Mouse (Mus musculus) granulocyte monocyte progenitor cell, adult 5-6 weeks (primary cell): ENCODE measurements around the gene Fzd9. TPM values are rescaled to one million over a fixed set of nuclear protein-coding genes. Genes with fewer than 3 reads are reported as not detected.
"Not testable (repeated sequence)": the region's sequence is repeated elsewhere in the genome, so short reads cannot be mapped to it uniquely, and the experiment has no call there.

Source experiments
- ATAC-seq: replicated peaks from 2 replicates; pipeline ENCODE4 v1.8.0; 2016; ENCODE audit warnings: mild to moderate bottlenecking, moderate TSS enrichment, inconsistent platforms; ENCODE audit not compliant: poor library complexity, severe bottlenecking
- total RNA-seq, 2 experiments: library from RNA; stranded (forward) in 1 of 2; stranded (reverse) in 1 of 2; fragments of 200-712, 200-1000 nt in 1 of 2; fragments of >200 nt in 1 of 2; fragmentation: Nextera tagmentation in 1 of 2; gene quantifications; 2 replicates each; pipeline ENCODE4 v1.2.3; 2014 to 2017

Gene Fzd9
- total RNA-seq, 2 experiments from 2014 or later, result 0.31 TPM; not detected in 1

GRCm38 (mm10) chr5:135250186-135251078 is 598 bp downstream of the Fzd9 start:
- ATAC-seq, result peak; percentile 21

- no peak for ATAC-seq
Measured at GRCm38 (mm10) chr5:135248956-135249676, 1.9 kb downstream of the Fzd9 start.

- ATAC-seq, result no peak
Measured at GRCm38 (mm10) chr5:135247337-135247736, 3.7 kb downstream of the Fzd9 start.

DNA sequence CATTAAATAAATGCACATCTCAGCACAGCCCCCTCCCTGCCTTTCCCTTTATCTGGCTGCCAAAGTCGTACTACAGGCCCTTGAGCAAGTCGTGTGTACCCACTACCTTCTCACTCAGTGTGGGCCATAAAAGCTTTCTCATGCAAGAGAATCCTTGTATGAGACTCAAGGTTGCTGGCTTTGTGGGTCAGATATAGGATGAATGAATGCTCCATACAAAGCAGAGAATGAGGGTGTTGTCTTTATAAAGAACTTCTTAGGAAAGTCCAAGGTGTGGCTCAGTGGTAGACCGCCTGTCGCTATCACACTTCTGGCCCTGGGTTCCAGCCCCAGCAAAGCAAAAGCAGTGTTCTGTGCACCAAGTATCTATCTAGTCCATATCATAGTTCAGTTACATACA is 4.5 kb downstream of the Fzd9 start:
- ATAC-seq, result no peak

DNA sequence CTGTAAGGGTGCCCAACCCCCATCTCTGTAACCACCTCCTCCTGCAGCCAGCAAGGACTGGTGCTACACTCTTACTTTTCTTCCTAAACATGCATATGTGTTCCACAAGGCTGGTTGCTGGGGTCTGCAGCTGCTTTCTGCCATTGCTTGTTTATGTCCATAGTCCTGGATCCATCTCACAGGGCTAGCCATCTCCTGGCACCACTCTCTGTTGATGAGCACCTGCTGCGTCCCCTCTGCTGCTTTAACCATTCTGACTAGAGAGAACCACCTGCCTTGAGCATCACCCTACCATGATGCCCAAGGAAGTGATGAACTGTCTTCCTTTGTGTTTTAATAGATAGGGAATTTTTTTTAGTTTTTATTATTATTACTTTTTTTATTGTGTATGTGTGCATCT is 7.9 kb downstream of the Fzd9 start:
- no peak for ATAC-seq

- ATAC-seq, result no peak
Measured at GRCm38 (mm10) chr5:135242608-135243007, 8.4 kb downstream of the Fzd9 start.

- ATAC-seq, result no peak
Measured at GRCm38 (mm10) chr5:135242136-135242535, 8.9 kb downstream of the Fzd9 start.

DNA sequence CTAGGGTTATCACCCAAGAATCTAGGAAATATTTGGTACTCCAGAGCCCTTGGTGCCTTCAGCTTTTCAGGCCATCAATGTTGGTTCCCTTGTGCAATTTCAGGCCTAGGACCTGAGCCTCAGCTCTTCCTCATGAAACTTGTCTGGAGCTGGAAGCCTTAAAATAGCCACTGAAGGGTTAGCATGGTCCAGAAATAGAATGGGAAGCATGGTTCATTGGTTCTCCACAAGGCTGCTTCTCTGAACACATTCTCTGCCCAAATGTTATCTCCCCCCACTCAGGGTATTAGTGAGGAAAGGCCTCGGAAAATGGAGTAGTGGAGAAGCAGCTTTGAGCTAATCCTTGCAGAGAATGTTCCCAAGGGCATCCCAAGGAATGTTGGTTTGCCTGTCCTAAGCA is 9.6 kb downstream of the Fzd9 start:
- no peak for ATAC-seq

GRCm38 (mm10) chr5:135238832-135239231 is 12.2 kb downstream of the Fzd9 start:
- no peak for ATAC-seq

GRCm38 (mm10) chr5:135236571-135236970 is 14.5 kb downstream of the Fzd9 start:
- peak; percentile 62; the same call in 1 of the 2 replicates for ATAC-seq

DNA sequence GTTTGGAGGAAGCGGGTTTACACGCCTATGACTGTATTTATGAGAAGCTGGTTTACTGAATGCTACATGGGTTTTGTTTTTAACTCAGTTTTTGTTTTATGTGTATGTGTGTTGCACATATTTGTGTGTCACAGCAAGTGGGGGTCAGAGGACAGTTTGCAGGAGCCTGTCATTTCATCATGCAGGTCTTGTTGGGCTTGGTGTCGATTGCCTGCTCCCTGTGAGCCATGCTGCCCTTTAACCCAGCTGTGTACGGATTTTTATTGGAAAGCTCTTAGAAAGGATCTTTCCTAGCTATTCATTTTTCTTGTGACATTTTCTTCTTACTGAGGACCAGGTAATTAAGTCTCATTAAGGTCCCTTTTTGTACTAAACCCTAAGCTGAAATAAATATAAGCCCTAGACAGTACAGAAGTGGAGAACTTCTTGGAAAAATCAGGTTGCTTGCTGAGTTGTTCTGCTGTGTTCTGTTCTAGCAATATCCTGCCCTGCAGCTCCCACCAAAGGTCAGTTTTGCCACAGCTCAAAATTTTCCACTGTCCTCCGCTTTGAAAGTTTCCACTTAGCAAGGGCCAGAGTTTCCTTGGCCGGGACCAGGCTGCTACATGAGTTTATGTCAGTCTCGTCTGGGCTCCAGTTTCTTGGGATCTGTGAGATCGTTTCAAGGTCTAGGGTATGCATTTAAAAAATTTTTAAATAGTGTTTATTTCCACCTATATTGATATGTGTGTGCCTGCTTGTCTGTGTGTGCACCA is 17.7 kb downstream of the Fzd9 start:
- ATAC-seq, result no peak

GRCm38 (mm10) chr5:135230186-135230585 is 20.8 kb downstream of the Fzd9 start:
- ATAC-seq, result no peak

DNA sequence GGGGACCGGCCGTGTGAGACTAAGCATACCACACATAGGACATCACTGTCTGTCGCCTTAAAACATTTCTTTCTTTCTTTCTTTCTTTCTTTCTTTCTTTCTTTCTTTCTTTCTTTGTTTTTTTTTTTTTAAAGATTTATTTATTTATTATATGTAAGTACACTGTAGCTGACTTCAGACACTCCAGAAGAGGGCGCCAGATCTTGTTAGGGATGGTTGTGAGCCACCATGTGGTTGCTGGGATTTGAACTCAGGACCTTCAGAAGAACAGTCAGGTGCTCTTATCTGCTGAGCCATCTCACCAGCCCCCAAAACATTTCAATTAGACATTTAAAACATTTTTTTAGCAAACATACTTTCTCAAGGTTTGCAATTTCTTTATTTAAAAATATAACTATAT is 25.2 kb downstream of the Fzd9 start:
- ATAC-seq, result not testable (repeated sequence)

DNA sequence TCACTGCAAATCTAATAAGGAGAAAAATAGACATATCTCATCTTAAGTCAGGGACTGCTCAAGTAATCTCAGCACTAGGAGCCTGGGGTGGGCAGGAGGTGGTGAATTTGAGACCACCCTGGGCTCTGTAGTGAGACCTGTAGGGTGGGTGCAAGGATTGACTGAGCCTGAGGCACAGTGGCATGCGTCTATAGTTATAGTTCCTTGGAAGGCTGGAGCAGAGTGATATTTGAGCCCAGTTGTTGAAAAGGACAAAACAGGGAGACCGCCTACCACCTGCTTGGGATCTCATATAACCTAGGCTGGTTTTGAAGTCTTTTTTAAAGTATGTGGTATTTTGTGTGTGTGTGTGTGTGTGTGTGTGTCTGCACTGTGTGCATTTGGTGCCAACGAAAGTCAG is 26.9 kb downstream of the Fzd9 start:
- no peak for ATAC-seq

DNA sequence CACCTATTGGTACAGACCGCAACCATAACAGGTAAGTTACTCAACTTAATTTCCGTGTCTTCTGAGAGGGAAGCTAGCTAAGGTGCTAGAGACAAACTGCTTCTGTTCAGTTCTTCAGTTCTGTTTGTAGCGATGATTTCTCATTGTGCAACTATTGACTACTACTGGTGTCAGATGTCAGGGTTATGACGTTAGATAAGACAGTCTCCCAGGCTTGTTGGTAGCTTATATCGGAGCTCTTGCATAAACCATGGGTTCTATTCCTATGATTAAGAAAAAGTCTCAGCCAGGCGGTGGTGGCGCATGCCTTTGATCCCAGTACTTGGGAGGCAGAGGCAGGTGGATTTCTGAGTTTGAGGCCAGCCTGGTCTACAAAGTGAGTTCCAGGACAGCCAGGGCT is 29.0 kb downstream of the Fzd9 start:
- ATAC-seq, result no peak

GRCm38 (mm10) chr5:135220941-135221340 is 30.1 kb downstream of the Fzd9 start:
- no peak for ATAC-seq

DNA sequence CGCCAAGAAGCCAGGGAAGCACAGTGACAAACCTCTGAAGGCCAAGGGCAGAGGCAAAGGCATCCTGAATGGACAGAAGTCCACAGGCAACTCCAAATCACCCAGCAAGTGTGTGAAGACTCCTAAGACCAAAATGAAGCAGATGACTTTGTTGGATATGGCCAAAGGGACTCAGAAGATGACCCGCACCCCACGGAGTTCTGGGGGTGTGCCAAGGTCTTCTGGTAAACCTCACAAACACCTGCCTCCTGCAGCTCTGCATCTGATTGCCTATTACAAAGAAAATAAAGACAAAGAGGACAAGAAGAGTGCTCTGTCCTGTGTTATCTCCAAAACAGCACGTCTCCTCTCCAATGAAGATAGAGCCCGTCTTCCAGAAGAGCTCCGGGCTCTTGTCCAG is 34.2 kb downstream of the Fzd9 start:
- no peak for ATAC-seq

DNA sequence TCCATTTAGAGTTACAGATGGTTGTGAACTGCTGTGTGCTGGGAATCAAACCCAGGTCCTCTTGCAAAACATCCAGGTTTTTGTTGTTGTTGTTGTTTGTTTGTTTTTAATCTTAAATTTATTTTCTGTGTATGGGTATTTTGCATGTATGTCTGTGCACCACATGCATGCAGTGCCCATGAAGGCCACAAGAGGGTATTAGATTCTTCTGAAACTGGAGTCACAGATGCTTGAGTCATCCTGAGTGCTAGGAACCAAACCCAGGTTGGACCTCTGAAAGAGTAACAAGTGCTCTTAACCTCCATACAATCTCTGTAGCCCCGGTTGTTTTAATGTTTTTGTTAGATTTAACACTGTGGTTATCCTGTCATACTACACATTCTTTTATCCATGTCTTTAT is 42.8 kb downstream of the Fzd9 start:
- ATAC-seq, result no peak

- no peak for ATAC-seq
Measured at GRCm38 (mm10) chr5:135202763-135203162, 48.3 kb downstream of the Fzd9 start.
